Comparison of ENCODE assay signal across 8 mouse cellular contexts in the genomic region with DNA sequence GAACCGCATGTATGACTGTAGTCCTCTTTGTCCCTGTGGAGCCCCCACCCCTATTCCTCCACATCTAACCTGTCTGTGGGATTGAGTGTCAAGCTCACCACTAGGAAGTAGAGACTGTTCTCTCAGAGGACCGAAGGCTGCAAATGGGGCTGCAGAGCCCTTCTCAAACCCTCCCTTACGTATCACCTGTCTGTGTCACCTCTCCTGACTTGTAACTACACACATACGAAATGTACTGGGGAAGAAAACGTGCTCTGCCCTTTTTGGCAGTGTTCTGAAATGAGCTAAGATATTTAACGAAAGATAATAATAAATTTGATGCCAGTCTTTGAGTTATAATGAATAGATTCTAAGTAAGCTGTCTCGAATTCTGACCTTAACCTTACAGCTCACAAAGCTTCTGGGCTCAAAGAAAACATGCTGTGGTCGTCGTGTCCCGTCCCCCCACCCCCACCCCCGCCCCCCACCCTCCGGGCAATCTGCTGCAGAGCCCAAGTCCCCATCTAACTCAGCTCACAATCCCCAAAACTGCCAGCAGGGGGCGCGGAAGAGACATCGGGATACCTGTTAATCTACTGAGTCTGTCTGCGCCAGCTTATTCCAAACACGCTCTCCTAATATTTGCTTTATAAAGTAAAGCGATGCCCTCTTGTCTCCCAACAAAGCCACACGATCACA. TPM values are rescaled to one million over a fixed set of nuclear protein-coding genes. Genes with fewer than 3 reads are reported as not detected.
DNase-seq lines count a peak whose midpoint lies in the region; ATAC-seq lines count a peak whose summit lies in the region.

No protein-coding gene starts in this region.

- WGBS in forebrain, embryonic 14.5 days = 22% methylated on average over 19 of the region's 19 CpGs
- WGBS in liver, embryonic 15.5 days (ENCODE audit: insufficient replicate concordance) = 17% methylated on average over 19 of the region's 19 CpGs
- 25% methylated on average over 19 of the region's 19 CpGs for WGBS in neural tube, embryonic 13.5 days

- no peak overlapping the region for H3K27ac ChIP-seq in forebrain, embryonic 14.5 days (ENCODE audit: low read depth, low read length)
- H3K27ac ChIP-seq in liver, embryonic 15.5 days (replicated peaks) = peak overlapping the region; percentile 74; the same call in 1 of the 2 replicates
- H3K27ac ChIP-seq in neural tube, embryonic 13.5 days (replicated peaks) = no peak overlapping the region

- intact Hi-C loops in heart, postnatal 10 days (cut with DNase I) = loop anchor here (1.0 kb wide), 2 partner anchors 193 to 218 kb away; no protein-coding TSS in a partner anchor

- ATAC-seq in forebrain, embryonic 14.5 days = peak; percentile 76
- peak; percentile 57 for ATAC-seq in liver, embryonic 15.5 days (ENCODE audit: insufficient read depth)
- ATAC-seq in neural tube, embryonic 13.5 days (ENCODE audit: low read depth) = peak; percentile 66

- peak overlapping the region; percentile 24; the same call in 1 of the 2 replicates for H3K4me2 ChIP-seq in forebrain, embryonic 14.5 days (ENCODE audit: low read length)
- H3K4me2 ChIP-seq in liver, embryonic 15.5 days = peak overlapping the region; percentile 52
- H3K4me2 ChIP-seq in neural tube, embryonic 13.5 days = peak overlapping the region; percentile 37

- H3K4me1 ChIP-seq in forebrain, embryonic 14.5 days (ENCODE audit: control insufficient read depth, insufficient read depth, low read length) = 0 out of 2 replicates have a peak, but pooled peaks cover 2% of the 10 kb centered on the region
- H3K4me1 ChIP-seq in liver, embryonic 15.5 days (replicated peaks) = peaks cover 34% of the 10 kb centered on the region
- peaks cover 7% of the 10 kb centered on the region; the same call in 1 of the 2 replicates for H3K4me1 ChIP-seq in neural tube, embryonic 13.5 days (replicated peaks)

- peak; percentile 88 for DNase-seq in ES-CJ7 (ENCODE audit: low read depth, low spot score)
- peak; percentile 61 for DNase-seq in cerebellum, adult 11 months
- peak; percentile 89 for DNase-seq in forebrain, embryonic 14.5 days (ENCODE audit: low spot score)
- DNase-seq in heart, postnatal 10 days = peak; percentile 86 to 93
- DNase-seq in kidney, postnatal 36 days = peak; percentile 88 to 93
- DNase-seq in telencephalon, adult 2 months (ENCODE audit: low read depth, low spot score) = peak; percentile 39

- H3K9ac ChIP-seq in forebrain, embryonic 14.5 days (ENCODE audit: low read length) = no peak overlapping the region
- no peak overlapping the region for H3K9ac ChIP-seq in liver, embryonic 15.5 days
- no peak overlapping the region for H3K9ac ChIP-seq in neural tube, embryonic 13.5 days

- H3K4me3 ChIP-seq in forebrain, embryonic 14.5 days (ENCODE audit: low read depth, low read length) = no peak overlapping the region
- peak overlapping the region; percentile 12; the same call in 1 of the 2 replicates for H3K4me3 ChIP-seq in liver, embryonic 15.5 days (replicated peaks)
- no peak overlapping the region for H3K4me3 ChIP-seq in neural tube, embryonic 13.5 days

- no peaks in the 10 kb centered on the region for H3K36me3 ChIP-seq in forebrain, embryonic 14.5 days (ENCODE audit: control insufficient read depth, insufficient read depth, low read length)
- H3K36me3 ChIP-seq in liver, embryonic 15.5 days (replicated peaks) = no peaks in the 10 kb centered on the region
- H3K36me3 ChIP-seq in neural tube, embryonic 13.5 days = no peaks in the 10 kb centered on the region

- no peaks in the 10 kb centered on the region for H3K9me3 ChIP-seq in forebrain, embryonic 14.5 days (replicated peaks; ENCODE audit: control insufficient read depth, low read length)
- H3K9me3 ChIP-seq in liver, embryonic 15.5 days (replicated peaks) = no peaks in the 10 kb centered on the region
- H3K9me3 ChIP-seq in neural tube, embryonic 13.5 days = no peaks in the 10 kb centered on the region

- H3K27me3 ChIP-seq in forebrain, embryonic 14.5 days (replicated peaks; ENCODE audit: control insufficient read depth, insufficient read depth, low read length) = no peaks in the 10 kb centered on the region
- H3K27me3 ChIP-seq in liver, embryonic 15.5 days = no peaks in the 10 kb centered on the region
- no peaks in the 10 kb centered on the region for H3K27me3 ChIP-seq in neural tube, embryonic 13.5 days

RNA-seq across cellular contexts. Expression of gene Scgb3a1, which starts 10.9 kb away (rescaled TPM):
- not detected in 2 replicates for polyA plus RNA-seq in forebrain, embryonic 14.5 days (2014; fragmentation: Nextera tagmentation; extraction: Ambion mirVana)
- total RNA-seq in heart, postnatal 10 days (2021) = 10 to 100 TPM in 1 of 2 experiments, not detected in 1; 15.7 TPM
- 0.20 TPM in 1 of 2 replicates, not detected in the other for polyA plus RNA-seq in liver, embryonic 15.5 days (2015; fragmentation: Nextera tagmentation; extraction: Ambion mirVana)
- not detected in 2 replicates for polyA plus RNA-seq in neural tube, embryonic 13.5 days (2015; fragmentation: Nextera tagmentation; extraction: Ambion mirVana)

RNA-seq across cellular contexts. Expression of gene Flt4, which starts 43.5 kb away (rescaled TPM):
- polyA plus RNA-seq in forebrain, embryonic 14.5 days (2014; fragmentation: Nextera tagmentation; extraction: Ambion mirVana) = 1.8 TPM in 2 replicates
- total RNA-seq in heart, postnatal 10 days (2021) = 10 to 100 TPM; 14.5 to 14.9 TPM
- polyA plus RNA-seq in liver, embryonic 15.5 days (2015; fragmentation: Nextera tagmentation; extraction: Ambion mirVana) = 2.9 and 3.8 TPM in 2 replicates
- polyA plus RNA-seq in neural tube, embryonic 13.5 days (2015; fragmentation: Nextera tagmentation; extraction: Ambion mirVana) = 2.4 and 2.6 TPM in 2 replicates

RNA-seq across cellular contexts. Expression of gene Cnot6, which starts 60.0 kb away (rescaled TPM):
- polyA plus RNA-seq in forebrain, embryonic 14.5 days (2014; fragmentation: Nextera tagmentation; extraction: Ambion mirVana) = 56.3 and 58.8 TPM in 2 replicates
- total RNA-seq in heart, postnatal 10 days (2021) = 10 to 100 TPM; 49.2 to 56.2 TPM
- 18.7 and 18.8 TPM in 2 replicates for polyA plus RNA-seq in liver, embryonic 15.5 days (2015; fragmentation: Nextera tagmentation; extraction: Ambion mirVana)
- polyA plus RNA-seq in neural tube, embryonic 13.5 days (2015; fragmentation: Nextera tagmentation; extraction: Ambion mirVana) = 42.8 and 52.8 TPM in 2 replicates

Comparison
In these comparisons a context has a peak if more than half of its experiments do, and no peak if none do; other contexts are left out.
1. DNase-seq: peak in every context shown above with its lines; median percentile 90 in kidney, postnatal 36 days; 90 in heart, postnatal 10 days; 89 in forebrain, embryonic 14.5 days; 88 in ES-CJ7; 61 in cerebellum, adult 11 months; 39 in telencephalon, adult 2 months.